Mouse (Mus musculus) natural killer cell, adult 2 months (primary cell): ENCODE measurements around the gene Zfp777.

Source experiments
- DNase-seq, 2 experiments: peaks; one replicate each; pipeline ENCODE4 v3.0.0; 2022; ENCODE audit warnings: low spot score in 2 of 2

Gene Zfp777

DNA sequence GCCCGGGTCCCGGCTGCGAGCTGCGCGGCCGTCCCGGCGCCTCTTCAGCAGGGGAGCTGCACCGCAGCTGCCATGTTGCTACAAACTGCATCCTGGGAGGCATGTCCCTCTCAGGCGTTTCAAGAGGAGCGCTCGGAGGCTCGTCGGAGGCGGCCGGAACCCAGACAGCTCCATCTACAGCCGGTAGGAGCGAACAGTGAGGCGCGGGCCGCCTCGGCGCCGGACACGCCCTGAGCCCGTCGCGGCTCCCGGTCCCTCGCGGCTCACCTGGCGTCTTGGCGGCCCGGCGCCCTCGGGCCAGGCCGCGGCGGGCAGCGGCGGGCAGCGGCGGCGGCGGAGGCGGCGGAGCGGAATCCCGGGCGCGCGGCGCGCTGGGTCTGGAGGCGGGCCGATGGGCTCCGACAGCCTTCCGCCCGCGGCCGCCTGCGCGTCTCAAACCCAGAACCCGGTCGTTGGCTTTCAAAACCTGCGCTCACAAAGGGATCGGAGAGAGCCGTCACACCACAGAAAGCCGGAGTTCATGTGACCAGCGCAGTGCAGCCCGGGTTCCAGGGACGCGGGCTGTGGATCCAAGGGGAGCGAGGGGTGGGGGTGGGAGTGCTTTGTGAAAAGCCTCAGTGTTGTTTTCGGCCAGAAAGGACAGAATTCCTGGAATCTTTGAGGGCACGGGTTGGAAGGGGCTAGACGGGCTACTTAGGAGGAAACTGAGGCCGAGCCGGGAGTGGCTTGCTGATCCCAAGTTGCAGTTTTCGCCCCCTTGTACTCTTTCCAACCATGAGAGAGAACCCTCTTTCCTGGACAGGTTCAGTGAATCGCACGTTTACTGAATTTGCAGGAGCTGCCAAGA is at the start of gene Zfp777:
Zfp777 (minus strand) TSS at position 486 of the 847 bp plus-strand sequence.
- DNase-seq: peak; percentile 77 to 86

GRCm38 (mm10) chr6:48086957-48087715 is 38.4 kb upstream of the Zfp777 start:
- peak; percentile 13 to 19 for DNase-seq

GRCm38 (mm10) chr6:48086471-48086878 is 37.8 kb upstream of the Zfp777 start, which contains the start of gene Zfp746:
Gene Zfp746 (minus strand): TSS chr6:48086593.
- DNase-seq: peak; percentile 92 to 93

- DNase-seq: peak; percentile 58 to 71
These were observed 37.1 kb upstream of the Zfp777 start for GRCm38 (mm10) chr6:48085521-48086404.

- DNase-seq: peak in 1 of 2 experiments; percentile 39
These were observed 35.1 kb upstream of the Zfp777 start for GRCm38 (mm10) chr6:48083733-48084191.

DNA sequence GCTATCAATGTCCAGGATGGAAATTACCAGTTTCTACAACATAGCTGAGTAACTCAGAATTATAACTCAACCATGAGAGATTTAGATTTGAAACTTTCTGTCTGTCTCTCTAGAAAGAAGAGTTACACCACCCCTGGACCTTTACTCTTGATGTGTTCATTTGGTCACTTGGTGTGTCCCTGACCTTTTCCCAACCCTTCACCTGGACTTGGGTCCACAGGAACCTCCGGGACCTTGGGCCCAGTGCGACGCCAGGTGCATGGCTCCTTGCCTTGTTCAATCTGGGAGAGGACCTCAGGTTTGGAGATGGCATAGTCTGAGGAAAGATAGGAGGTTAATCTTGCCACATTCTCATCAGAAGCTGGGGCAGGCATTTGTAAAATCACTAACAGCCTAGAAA is 33.2 kb upstream of the Zfp777 start:
- no peak for DNase-seq

GRCm38 (mm10) chr6:48081021-48081420 is 32.3 kb upstream of the Zfp777 start:
- DNase-seq: no peak

GRCm38 (mm10) chr6:48073316-48073715 is 24.6 kb upstream of the Zfp777 start:
- DNase-seq: no peak

DNA sequence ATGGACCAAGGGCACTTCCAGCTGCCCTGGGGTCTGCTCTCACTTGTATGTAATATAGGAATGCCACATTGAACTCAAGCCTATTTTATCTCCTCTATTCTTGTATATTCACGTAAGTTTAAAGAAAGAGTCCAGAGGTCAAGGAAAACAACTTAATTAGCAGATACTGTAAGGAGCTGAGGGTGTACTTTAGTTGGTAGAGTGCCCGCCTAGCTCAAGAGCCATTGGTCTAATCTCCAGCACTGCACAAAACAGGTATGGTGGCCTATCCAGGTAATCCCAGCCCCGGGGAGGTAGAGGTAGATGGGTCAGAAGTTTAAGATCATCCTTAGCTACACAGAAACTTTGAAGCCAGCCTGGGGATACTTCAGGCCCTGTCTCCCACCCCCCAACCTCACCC is 18.8 kb upstream of the Zfp777 start:
- DNase-seq: no peak

- DNase-seq: no peak
These were observed 16.9 kb upstream of the Zfp777 start for GRCm38 (mm10) chr6:48065587-48066075.

DNA sequence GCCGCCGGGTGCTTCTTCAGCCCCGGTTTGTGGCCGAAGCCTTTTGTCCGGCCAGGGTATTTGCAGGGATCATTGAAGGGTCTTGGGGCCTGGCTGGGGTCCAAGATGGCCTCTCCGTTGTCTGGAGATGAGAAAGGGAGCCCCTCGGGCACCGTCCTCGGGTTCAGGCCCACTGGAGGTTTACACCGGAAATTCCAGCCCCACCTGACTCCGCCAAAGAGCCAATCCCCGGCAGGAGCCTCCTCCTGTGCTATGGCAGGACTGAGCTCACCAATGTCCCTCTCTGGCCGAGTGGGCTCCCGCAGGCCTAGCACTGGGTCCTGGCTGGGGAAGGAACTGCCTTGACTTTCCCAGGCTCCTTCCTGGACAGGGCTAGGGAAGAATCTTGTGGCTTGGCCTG is 15.7 kb upstream of the Zfp777 start:
- no peak for DNase-seq

- no peak for DNase-seq
These were observed 15.2 kb upstream of the Zfp777 start for GRCm38 (mm10) chr6:48063940-48064339.

- DNase-seq: no peak
These were observed 12.2 kb upstream of the Zfp777 start for GRCm38 (mm10) chr6:48060895-48061294.

DNA sequence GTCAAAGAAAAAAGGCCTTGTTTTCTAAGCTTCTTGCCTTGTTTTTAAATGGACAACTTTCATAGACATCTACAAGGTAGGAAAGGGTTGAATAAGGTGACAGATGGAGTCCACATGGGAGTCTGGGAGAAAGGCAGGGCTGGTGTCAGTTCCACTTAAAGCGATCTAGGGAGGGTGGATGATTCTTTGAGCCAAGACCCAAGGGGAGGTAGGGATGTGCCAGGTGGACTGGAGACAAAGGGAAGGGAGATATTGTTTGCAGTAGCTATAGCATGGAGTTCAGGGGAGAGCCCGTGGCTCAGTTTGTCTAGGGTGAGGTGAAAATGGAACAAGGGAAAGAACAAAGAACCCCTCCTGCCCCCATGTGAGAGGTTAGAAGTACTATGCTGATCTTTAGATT is 11.7 kb upstream of the Zfp777 start:
- DNase-seq: no peak

- no peak for DNase-seq
These were observed 3.4 kb upstream of the Zfp777 start for GRCm38 (mm10) chr6:48052136-48052535.

- DNase-seq: no peak
These were observed 3.0 kb upstream of the Zfp777 start for GRCm38 (mm10) chr6:48051666-48052065.

GRCm38 (mm10) chr6:48049273-48050065 is 758 bp upstream of the Zfp777 start:
- no peak for DNase-seq

DNA sequence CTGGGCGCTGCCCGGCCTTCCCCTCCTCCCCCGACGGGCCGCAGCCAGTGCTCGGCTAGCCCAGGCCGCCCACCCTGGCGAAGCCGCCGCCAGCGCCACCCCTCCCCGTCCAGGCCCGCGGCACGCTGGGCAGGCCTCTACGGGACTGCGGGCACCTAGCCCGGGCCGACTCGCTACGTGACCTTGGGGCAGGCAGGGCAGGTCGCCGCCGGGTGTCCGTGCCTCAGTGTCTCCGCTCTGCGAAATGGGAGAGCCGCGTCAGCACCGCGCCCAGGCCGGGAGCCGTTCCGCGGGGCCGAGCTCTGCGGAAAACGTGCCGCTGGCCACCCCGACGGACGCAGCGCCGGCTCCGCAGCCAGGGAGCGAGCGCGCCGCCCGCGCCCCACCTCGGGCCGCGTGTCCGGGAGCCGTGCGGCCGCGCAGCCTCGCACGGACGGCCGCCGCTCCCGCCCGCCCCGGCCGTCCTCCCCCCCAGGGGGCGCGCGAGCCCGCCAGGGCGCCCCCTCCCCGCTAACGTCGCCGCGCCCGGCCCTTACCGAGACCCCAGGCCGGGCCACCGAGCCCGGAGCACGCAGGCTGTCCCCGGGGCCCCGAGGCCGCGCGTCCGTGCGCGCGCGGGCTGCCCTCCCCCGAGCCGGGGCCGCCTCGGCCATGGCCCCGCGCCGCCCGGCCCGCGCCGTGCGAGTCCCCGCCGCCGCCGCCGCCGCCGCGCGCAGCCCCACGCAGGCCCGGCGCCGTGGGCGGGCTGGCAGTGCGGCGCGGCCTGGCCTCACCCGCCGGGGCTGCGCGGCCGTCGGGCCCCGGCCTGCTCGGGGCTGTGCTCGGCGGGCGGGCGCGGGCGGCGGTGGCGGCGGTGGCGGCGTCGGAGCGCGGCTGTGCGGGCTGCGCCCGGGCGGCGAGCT is 1.0 kb downstream of the Zfp777 start:
- DNase-seq: peak; percentile 10 to 15

DNA sequence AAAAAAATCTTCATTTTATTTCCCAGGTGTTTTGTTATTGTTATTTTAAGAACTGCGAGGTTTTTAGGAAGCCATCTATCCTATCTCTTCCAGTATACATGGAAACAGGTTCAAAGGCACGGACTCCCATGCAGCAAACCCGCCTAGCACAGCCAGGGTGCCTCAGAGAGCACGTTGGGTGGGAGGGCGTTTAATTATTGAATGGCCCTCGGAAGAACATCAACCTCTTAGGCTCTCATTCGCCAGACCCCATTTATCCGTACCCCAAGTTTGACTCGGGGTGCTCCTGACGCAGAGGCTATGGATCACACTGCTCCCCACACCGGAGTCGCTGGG is 1.6 kb downstream of the Zfp777 start:
- DNase-seq: no peak

GRCm38 (mm10) chr6:48032661-48033060 is 16.1 kb downstream of the Zfp777 start:
- no peak for DNase-seq
